Mouse (Mus musculus) lung, postnatal 36 days (tissue): ENCODE data around the gene Slc9a9.
"Not testable (repeated sequence)": the region's sequence is repeated elsewhere in the genome, so short reads cannot be mapped to it uniquely, and the experiment has no call there.

ENCODE experiments used
- DNase-seq: peaks from one replicate; pipeline ENCODE4 v3.0.0; 2022; ENCODE audit warnings: mixed read lengths

Slc9a9 gene

DNA sequence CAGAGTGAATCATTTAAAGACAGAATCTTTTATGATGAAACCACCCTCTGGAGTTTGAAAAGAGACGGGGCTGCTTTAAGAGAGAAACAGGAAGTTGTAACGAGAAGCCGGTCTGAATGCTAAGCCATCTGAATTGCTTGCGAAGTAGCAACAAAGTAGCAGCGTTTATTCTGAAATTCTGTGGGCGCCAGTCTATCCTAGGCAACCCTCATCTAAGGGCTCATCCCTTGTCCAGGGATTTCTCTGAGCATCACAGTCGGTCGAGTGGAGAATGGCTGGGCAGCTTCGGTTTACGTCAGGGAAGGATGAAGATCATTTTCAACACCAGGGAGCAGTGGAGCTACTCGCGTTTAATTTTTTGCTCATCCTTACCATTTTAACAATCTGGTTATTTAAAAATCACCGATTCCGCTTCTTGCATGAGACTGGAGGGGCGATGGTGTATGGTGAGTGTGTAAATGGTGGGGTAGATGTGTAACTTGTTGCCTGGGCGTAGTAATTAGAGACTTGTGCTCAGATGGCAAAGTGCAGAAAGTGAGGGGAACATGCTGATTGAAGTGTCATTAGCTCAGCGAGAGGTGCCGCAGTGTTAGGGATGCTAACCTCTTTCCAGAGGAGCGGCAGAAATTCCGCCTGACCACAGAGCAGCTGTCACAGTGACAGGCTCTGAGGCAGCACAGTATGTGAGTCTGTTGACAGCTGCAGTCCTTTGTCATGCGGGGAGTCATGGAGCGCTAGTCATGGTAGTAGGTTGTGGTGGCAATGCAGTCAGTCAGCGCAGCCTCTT is at the start of gene Slc9a9:
Gene Slc9a9, plus strand, starts transcription at position 119 of the 787 bp plus-strand sequence.
- DNase-seq, result peak; percentile 38

DNA sequence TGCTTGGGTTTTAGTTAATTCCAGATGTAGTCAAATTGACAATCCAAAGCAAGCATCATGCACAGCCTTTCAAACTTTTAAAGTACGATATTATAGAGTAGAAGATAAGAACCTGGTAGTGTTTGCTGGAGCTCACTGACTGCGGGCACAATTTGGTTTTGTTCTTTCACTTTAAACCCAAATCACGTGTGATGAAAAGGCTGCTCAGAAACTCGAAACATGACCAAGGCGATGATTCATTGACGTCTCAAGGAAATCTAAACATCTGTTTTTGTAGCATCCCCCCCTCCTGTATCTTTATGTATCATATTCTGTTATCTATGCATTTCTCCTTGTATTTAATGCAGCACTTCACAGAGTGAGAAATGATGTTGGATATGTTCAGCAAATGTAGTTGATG is 49.4 kb upstream of the Slc9a9 start:
- no peak for DNase-seq

GRCm38 (mm10) chr9:94620846-94621245 is 48.9 kb upstream of the Slc9a9 start:
- no peak for DNase-seq

GRCm38 (mm10) chr9:94621902-94622301 is 47.8 kb upstream of the Slc9a9 start:
- no peak for DNase-seq

DNA sequence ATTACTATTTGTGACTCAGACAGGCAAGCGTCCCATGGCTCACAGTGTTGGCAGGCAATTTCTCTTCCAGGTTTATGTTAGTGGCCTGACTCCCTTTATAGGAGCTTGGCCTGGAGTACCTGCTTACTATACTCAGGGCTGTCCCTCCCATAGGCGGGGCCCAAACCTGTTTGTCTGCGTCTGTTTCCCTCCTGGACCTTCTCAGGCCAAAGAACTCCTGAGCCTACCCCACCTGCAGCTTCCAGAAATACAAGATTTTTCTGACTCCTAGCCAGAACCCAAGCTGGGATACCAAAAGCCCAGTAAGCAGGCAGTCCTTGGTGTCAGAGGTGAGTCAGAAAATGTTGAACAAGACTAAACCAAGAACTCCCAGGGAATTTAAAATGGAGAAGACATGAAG is 43.0 kb upstream of the Slc9a9 start:
- DNase-seq, result no peak

GRCm38 (mm10) chr9:94628948-94629347 is 40.8 kb upstream of the Slc9a9 start:
- DNase-seq, result no peak

- DNase-seq, result not testable (repeated sequence)
Observed at GRCm38 (mm10) chr9:94634275-94634674, 35.4 kb upstream of the Slc9a9 start.

DNA sequence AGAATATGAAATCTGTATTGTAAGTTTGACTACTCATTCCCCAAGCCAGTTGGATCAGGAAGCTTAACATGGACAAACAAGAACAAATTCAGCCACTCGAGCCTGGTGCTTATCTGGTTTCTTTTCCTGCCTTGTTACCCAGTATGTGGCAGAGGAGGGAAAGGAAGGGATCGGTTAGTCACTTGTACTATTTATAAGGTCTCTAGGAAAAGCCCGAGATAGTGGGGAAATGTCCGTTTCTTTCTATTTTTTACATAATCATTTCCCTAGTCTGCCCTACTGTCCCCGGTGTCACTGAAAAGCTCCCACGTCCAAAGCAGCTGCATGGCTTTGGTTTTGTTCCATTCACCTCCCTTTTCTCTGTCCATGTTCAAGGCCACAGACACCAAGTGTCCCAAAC is 24.1 kb upstream of the Slc9a9 start:
- DNase-seq, result no peak

GRCm38 (mm10) chr9:94647425-94647824 is 22.3 kb upstream of the Slc9a9 start:
- DNase-seq, result no peak

DNA sequence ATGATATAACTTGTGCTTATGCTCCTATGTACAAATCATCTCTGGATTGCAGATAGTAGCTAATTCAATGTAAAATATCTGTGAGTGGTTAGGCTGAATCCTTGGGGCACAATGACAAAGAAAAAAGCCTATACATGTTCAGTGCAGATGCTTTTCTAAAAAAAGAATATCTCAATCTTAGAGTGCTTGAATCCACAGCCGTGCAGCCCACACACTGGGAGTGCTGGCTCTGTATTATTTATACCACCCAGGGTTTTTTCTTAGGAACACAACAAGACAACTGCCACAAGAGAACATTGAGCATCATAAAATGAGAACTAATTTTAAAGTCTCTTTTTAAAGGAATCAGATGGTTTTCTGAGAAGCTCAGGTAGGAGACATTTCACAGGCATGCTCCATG is 19.7 kb upstream of the Slc9a9 start:
- no peak for DNase-seq

- DNase-seq, result no peak
Observed at GRCm38 (mm10) chr9:94653198-94653597, 16.5 kb upstream of the Slc9a9 start.

DNA sequence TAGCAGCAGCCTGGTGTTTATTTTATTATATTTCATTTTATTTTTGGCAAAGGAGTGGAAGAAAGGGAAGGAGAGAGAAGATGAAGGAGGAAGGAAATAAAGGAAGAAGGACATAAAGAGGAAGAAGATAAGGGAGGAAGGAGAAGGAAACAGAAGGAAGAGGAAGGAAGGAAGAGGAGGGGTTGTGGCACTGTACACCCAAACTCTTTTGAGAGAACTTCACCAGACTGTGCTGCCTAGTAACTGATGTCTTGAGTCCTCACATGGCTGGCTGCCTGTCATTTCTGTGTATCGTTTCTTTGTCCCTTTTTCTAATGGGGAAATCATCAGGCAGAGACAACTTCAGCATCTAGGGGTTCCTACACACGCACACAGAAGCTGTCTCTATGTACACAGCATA is 15.9 kb upstream of the Slc9a9 start:
- no peak for DNase-seq

- DNase-seq, result no peak
Observed at GRCm38 (mm10) chr9:94656265-94656664, 13.4 kb upstream of the Slc9a9 start.

GRCm38 (mm10) chr9:94659401-94660152 is 10.1 kb upstream of the Slc9a9 start:
- DNase-seq, result peak; percentile 62

GRCm38 (mm10) chr9:94661768-94662167 is 7.9 kb upstream of the Slc9a9 start:
- DNase-seq, result no peak

DNA sequence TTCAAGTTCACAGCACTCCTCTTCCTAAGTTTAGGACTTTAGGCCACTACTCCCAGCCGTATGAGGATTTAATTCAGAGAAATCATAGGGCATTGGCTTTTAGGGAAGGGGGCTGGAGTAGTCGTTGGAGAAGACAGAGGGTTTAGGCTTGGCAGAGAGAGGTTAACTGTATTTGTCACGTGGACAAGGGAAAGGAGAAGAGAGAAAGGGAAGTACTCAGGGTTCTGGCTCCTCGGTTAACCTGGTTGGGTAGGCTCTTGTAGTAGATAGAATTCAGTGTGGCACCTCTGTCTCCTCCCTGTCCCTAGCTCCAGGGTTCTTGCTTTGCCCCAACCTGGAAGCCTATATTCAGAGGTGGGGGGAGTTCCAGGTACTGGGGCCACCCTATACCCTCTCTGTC is 4.5 kb upstream of the Slc9a9 start:
- DNase-seq, result no peak

GRCm38 (mm10) chr9:94668589-94668988 is 1.1 kb upstream of the Slc9a9 start:
- DNase-seq, result peak; percentile 48

- no peak for DNase-seq
Observed at GRCm38 (mm10) chr9:94670704-94671103, 995 bp downstream of the Slc9a9 start.

GRCm38 (mm10) chr9:94674704-94675103 is 5.0 kb downstream of the Slc9a9 start:
- no peak for DNase-seq

DNA sequence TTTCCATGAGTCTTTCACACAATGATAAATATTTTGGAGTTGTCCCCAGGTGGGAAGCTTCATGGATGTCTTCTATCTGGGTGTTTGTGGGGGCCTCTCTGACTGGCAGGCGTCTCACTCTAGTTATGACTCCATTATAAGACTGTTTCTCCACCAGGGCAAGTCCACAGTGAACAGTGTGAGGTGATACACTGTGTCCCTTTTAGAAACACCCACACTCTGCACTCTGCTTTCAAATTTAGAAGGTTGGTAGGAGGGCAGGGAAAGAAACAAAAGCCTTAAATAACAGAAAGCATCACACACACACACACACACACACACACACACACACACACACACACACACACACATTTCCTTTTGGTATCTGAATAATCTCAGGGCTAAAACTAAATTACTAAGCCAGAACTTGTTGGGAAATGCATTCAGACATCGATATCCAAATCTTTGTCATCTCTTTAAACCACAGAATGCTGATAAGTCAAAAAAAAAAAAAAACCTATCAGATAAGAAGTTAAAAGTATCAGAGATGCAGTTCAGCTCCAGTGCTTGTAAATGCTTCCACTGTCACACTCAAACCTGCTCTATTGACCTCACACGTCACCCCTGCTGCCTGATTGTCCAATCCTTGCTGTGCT is 8.4 kb downstream of the Slc9a9 start:
- no peak for DNase-seq

- DNase-seq, result no peak
Observed at GRCm38 (mm10) chr9:94680468-94681094, 10.9 kb downstream of the Slc9a9 start.

GRCm38 (mm10) chr9:94681095-94681487 is 11.4 kb downstream of the Slc9a9 start:
- no peak for DNase-seq

- DNase-seq, result no peak
Observed at GRCm38 (mm10) chr9:94682260-94682659, 12.6 kb downstream of the Slc9a9 start.
